Comparison of ENCODE assay signal across 33 mouse cellular contexts in genomic region chr10:95700422-95700821, GRCm38 (mm10). TPM values are rescaled to one million over a fixed set of nuclear protein-coding genes. Genes with fewer than 3 reads are reported as not detected.
DNase-seq lines count a peak whose midpoint lies in the region; ATAC-seq lines count a peak whose summit lies in the region.
"Had no signal": no experiment of that assay in that cellular context is flagged by ENCODE, and none has a peak within 500 bp of the region (broad histone marks: within the 10 kb centered on the region; RNA-seq: fewer than 3 reads in every experiment).

No protein-coding gene starts in this region.

- WGBS in heart, embryonic 12.5 days = 65% methylated on average over 4 of the region's 4 CpGs
- 57% methylated on average over 4 of the region's 4 CpGs for WGBS in limb, embryonic 10.5 days

- no peaks in the 10 kb centered on the region for H3K27me3 ChIP-seq in heart, embryonic 12.5 days (replicated peaks)
- no peaks in the 10 kb centered on the region for H3K27me3 ChIP-seq in limb, embryonic 10.5 days (ENCODE audit: low read depth, poor library complexity, severe bottlenecking)
- H3K27me3 ChIP-seq: forebrain, embryonic 13.5 days; heart, embryonic 15.5 days; hindbrain, embryonic 13.5 days; intestine, embryonic 15.5 days had no signal

- no peak overlapping the region for H3K4me3 ChIP-seq in heart, embryonic 12.5 days
- H3K4me3 ChIP-seq in limb, embryonic 10.5 days = no peak overlapping the region
- H3K4me3 ChIP-seq: forebrain, embryonic 10.5 days; forebrain, embryonic 13.5 days; heart, embryonic 15.5 days; hindbrain, embryonic 10.5 days; hindbrain, embryonic 13.5 days; intestine, embryonic 15.5 days had no signal

- no peak overlapping the region for H3K4me2 ChIP-seq in heart, embryonic 12.5 days
- H3K4me2 ChIP-seq: forebrain, embryonic 13.5 days; heart, embryonic 11.5 days; heart, embryonic 15.5 days; hindbrain, embryonic 13.5 days; intestine, embryonic 15.5 days had no signal

- peaks cover 5% of the 10 kb centered on the region; the same call in 1 of the 2 replicates for H3K4me1 ChIP-seq in heart, embryonic 12.5 days (replicated peaks)
- H3K4me1 ChIP-seq in limb, embryonic 10.5 days = peaks cover 18% of the 10 kb centered on the region; the same call in 1 of the 2 replicates
- H3K4me1 ChIP-seq: forebrain, embryonic 13.5 days; hindbrain, embryonic 13.5 days; intestine, embryonic 15.5 days had no signal

- ATAC-seq in heart, embryonic 12.5 days (ENCODE audit: insufficient number of reproducible peaks, low FRiP score) = no peak
- ATAC-seq: CD4-positive, CD25-positive, alpha-beta regulatory T cell, adult 4 months; forebrain, embryonic 13.5 days; forebrain, embryonic 16.5 days; hindbrain, embryonic 16.5 days; intestine, embryonic 15.5 days had no signal

- no peaks in the 10 kb centered on the region for H3K9me3 ChIP-seq in heart, embryonic 12.5 days (replicated peaks)
- no peaks in the 10 kb centered on the region for H3K9me3 ChIP-seq in limb, embryonic 10.5 days (replicated peaks)
- H3K9me3 ChIP-seq: forebrain, embryonic 10.5 days; forebrain, embryonic 13.5 days; heart, embryonic 15.5 days; hindbrain, embryonic 10.5 days; hindbrain, embryonic 13.5 days; intestine, embryonic 15.5 days had no signal

- no peak overlapping the region for H3K9ac ChIP-seq in heart, embryonic 12.5 days
- H3K9ac ChIP-seq: forebrain, embryonic 13.5 days; heart, embryonic 15.5 days; hindbrain, embryonic 13.5 days; intestine, embryonic 15.5 days had no signal

- H3K27ac ChIP-seq in heart, embryonic 12.5 days (ENCODE audit: poor library complexity, severe bottlenecking) = no peak overlapping the region
- peak overlapping the region; percentile 38; the same call in 1 of the 2 replicates for H3K27ac ChIP-seq in limb, embryonic 10.5 days
- H3K27ac ChIP-seq: forebrain, embryonic 10.5 days; forebrain, embryonic 13.5 days; heart, embryonic 15.5 days; hindbrain, embryonic 10.5 days; hindbrain, embryonic 13.5 days; intestine, embryonic 15.5 days had no signal

- DNase-seq in heart, adult 11 months = peak; percentile 58
- DNase-seq in NIH3T3 (ENCODE audit: low read depth) = peak; percentile 74
- DNase-seq in limb, embryonic 10.5 days (ENCODE audit: low spot score) = no peak
- no peak for DNase-seq in adrenal gland, postnatal 36 days
- DNase-seq in thymus, adult 18-20 months = no peak
- no peak for DNase-seq in cerebellum, postnatal 14 days
- DNase-seq: adrenal gland, postnatal 10 days; B cell, adult 2 months; cerebellum, adult 11 months; cerebellum, adult 2 months; cerebellum, adult 9-11 months; gastrocnemius, postnatal 10 days; gastrocnemius, postnatal 36 days; heart, postnatal 10 days; heart, postnatal 36 days; kidney, adult 11 months had no signal

- no peaks in the 10 kb centered on the region for H3K36me3 ChIP-seq in heart, embryonic 12.5 days
- no peaks in the 10 kb centered on the region for H3K36me3 ChIP-seq in limb, embryonic 10.5 days
- H3K36me3 ChIP-seq: forebrain, embryonic 10.5 days; heart, embryonic 15.5 days; hindbrain, embryonic 10.5 days; hindbrain, embryonic 13.5 days; intestine, embryonic 15.5 days had no signal

RNA-seq across cellular contexts. Expression of gene Anapc15-ps, which starts 27.2 kb away (rescaled TPM):
- polyA plus RNA-seq in heart, embryonic 12.5 days (2016; fragmentation: Nextera tagmentation; extraction: Ambion mirVana) = not detected in 2 replicates
- not detected in 2 replicates for polyA plus RNA-seq in limb, embryonic 10.5 days (2016; fragmentation: Nextera tagmentation; extraction: Ambion mirVana)
- total RNA-seq in adrenal gland, postnatal 36 days (2021) = not detected
- total RNA-seq: adrenal gland, adult 18-20 months; adrenal gland, postnatal 10 days; adrenal gland, postnatal 4 days; ES-E14; gastrocnemius, postnatal 10 days; gastrocnemius, postnatal 36 days; heart, adult 8-10 months; heart, postnatal 10 days; heart, postnatal 36 days had no signal
- polyA plus RNA-seq: CD4-positive, CD25-positive, alpha-beta regulatory T cell, adult 4 months; embryonic facial prominence, embryonic 11.5 days; embryonic facial prominence, embryonic 14.5 days; forebrain, embryonic 10.5 days; forebrain, embryonic 13.5 days; forebrain, embryonic 16.5 days; heart, embryonic 11.5 days; heart, embryonic 15.5 days; hindbrain, embryonic 10.5 days; hindbrain, embryonic 13.5 days; intestine, embryonic 15.5 days had no signal

Comparison
In these comparisons a context has a peak if more than half of its experiments do, and no peak if none do; other contexts are left out.
1. DNase-seq: peak in heart, adult 11 months (single experiment) and NIH3T3 (single experiment); none in limb, embryonic 10.5 days (single experiment), adrenal gland, postnatal 36 days (0 of 2), thymus, adult 18-20 months (0 of 2) and cerebellum, postnatal 14 days (0 of 2).